Mouse (Mus musculus) liver, embryonic 14.5 days (tissue): ENCODE data around the gene Ccdc78. TPM values are rescaled to one million over a fixed set of nuclear protein-coding genes. Genes with fewer than 3 reads are reported as not detected.

Source experiments
- ATAC-seq: fragments of 200-750 bp; cut with Nextera tagmentation; 2 replicates; pipeline ENCODE4 v1.8.0; 2017; ENCODE audit warnings: moderate number of reproducible peaks, mild to moderate bottlenecking, moderate library complexity; ENCODE audit not compliant: insufficient read depth
- DNase-seq, 3 experiments: peaks; one replicate each; pipeline ENCODE4 v3.0.0-alpha.2; 2012 to 2013; ENCODE audit warnings: low read depth in 3 of 3, low spot score in 3 of 3
- H3K27ac ChIP-seq: fragments of 300-500 bp; sonication (generic); 2 replicates; pipeline ENCODE4 v1.5.1; 2014; ENCODE audit warnings: moderate library complexity, mild to moderate bottlenecking, control low read depth, inconsistent platforms
- H3K27me3 ChIP-seq: fragments of 300-500 bp; sonication (generic); 2 replicates; pipeline ENCODE4 v1.6.1; 2014; ENCODE audit warnings: mild to moderate bottlenecking, low read length, moderate library complexity; ENCODE audit not compliant: control insufficient read depth, insufficient read depth
- H3K36me3 ChIP-seq: fragments of 300-500 bp; sonication (generic); replicated peaks from 2 replicates; pipeline ENCODE4 v1.6.1; 2014; ENCODE audit warnings: low read depth; ENCODE audit not compliant: control insufficient read depth, insufficient read depth
- H3K4me1 ChIP-seq, 2 experiments: fragments of 200-500 bp in 1 of 2; fragments of 300-500 bp in 1 of 2; sonication (generic) in 1 of 2; replicated peaks; 2 replicates each; pipeline ENCODE4 v1.6.1; 2012 to 2014; ENCODE audit warnings: antibody characterized with exemption in 1 of 2, inconsistent platforms in 1 of 2, low read length in 1 of 2; ENCODE audit not compliant: control insufficient read depth in 2 of 2, insufficient read depth in 2 of 2
- H3K4me2 ChIP-seq: fragments of 300-500 bp; sonication (generic); 2 replicates; pipeline ENCODE4 v1.6.1; 2014; ENCODE audit warnings: low read depth, mild to moderate bottlenecking, control low read depth, moderate library complexity
- H3K4me3 ChIP-seq, 2 experiments: fragments of 200-500 bp in 1 of 2; fragments of 300-500 bp in 1 of 2; sonication (generic) in 1 of 2; 2 replicates each; pipeline ENCODE4 v1.5.1; 2012 to 2014; ENCODE audit warnings: low read depth in 2 of 2, low read length in 2 of 2, mild to moderate bottlenecking in 2 of 2, control low read depth in 1 of 2, inconsistent platforms in 1 of 2, moderate library complexity in 1 of 2; ENCODE audit not compliant: insufficient read depth in 1 of 2
- H3K9ac ChIP-seq: fragments of 300-500 bp; sonication (generic); replicated peaks from 2 replicates; pipeline ENCODE4 v1.6.1; 2014; ENCODE audit warnings: mild to moderate bottlenecking, control low read depth, moderate library complexity
- H3K9me3 ChIP-seq: fragments of 300-500 bp; sonication (generic); 2 replicates; pipeline ENCODE4 v1.6.1; 2016; ENCODE audit warnings: low read length, mixed read lengths; ENCODE audit not compliant: control insufficient read depth
- CTCF ChIP-seq: IDR thresholded peaks from 2 replicates; pipeline ENCODE4 v1.5.1; 2016; ENCODE audit warnings: antibody characterized with exemption, low read depth, control low read depth
- EP300 ChIP-seq: IDR thresholded peaks from 2 replicates; pipeline ENCODE4 v1.6.1; 2016; ENCODE audit warnings: antibody characterized with exemption, low read depth
- WGBS: fragments of 180-500 bp; shearing (Covaris S2); extraction: QIAGEN DNeasy Blood & Tissue Kit; methylation state at CpG from one replicate; pipeline ENCODE4 v1.1.7; 2014; ENCODE audit not compliant: insufficient replicate concordance; 5-methylcytosine and 5-hydroxymethylcytosine counted together
- polyA plus RNA-seq, 2 experiments: library from polyadenylated mRNA; depleted of rRNA in 1 of 2; stranded (reverse) in 1 of 2; unstranded in 1 of 2; fragments of >200 nt; fragmentation: Nextera tagmentation in 1 of 2; extraction: Ambion mirVana in 1 of 2; gene quantifications; 2 replicates each; pipeline versions ENCODE4 v1.2.1 to v1.2.3; 2012 to 2014

Ccdc78 gene
- polyA plus RNA-seq, 2 experiments = 0.02 TPM; not detected in 1

- no peak for TF ChIP-seq CTCF
- no peak for TF ChIP-seq EP300
- H3K4me3 ChIP-seq = peak overlapping the region in 1 of 2 experiments; percentile 74; a peak in 1 of 4 replicates
- H3K4me2 ChIP-seq = peak overlapping the region; percentile 83
- H3K9ac ChIP-seq = no peak overlapping the region
- H3K36me3 ChIP-seq = peaks cover 13% of the 10 kb centered on the region
- H3K9me3 ChIP-seq = no peaks in the 10 kb centered on the region
- no peak for ATAC-seq
- WGBS = 80% methylated on average over 14 of the region's 14 CpGs
- H3K27ac ChIP-seq = no peak overlapping the region
- no peak for DNase-seq
- H3K27me3 ChIP-seq = no peaks in the 10 kb centered on the region
- H3K4me1 ChIP-seq = peaks cover 8 to 16% of the 10 kb centered on the region in 2 experiments
Measured at GRCm38 (mm10) chr17:25830806-25831431, 44.5 kb downstream of the Ccdc78 start.

- Histone ChIP-seq H3K4me2 (peak overlapping the region; percentile 83), H3K9ac (peak overlapping the region; percentile 63), H3K4me1 (peaks cover 10 to 16% of the 10 kb centered on the region in 2 experiments), H3K36me3 (peaks cover 11% of the 10 kb centered on the region), H3K9me3 (no peaks in the 10 kb centered on the region), H3K27me3 (no peaks in the 10 kb centered on the region), H3K27ac (peak overlapping the region; percentile 38), H3K4me3 (peak overlapping the region; percentile 70 to 74)
- TF ChIP-seq CTCF = no peak
- TF ChIP-seq EP300 = no peak
- DNase-seq (no peak), ATAC-seq (no peak)
- 43% methylated on average over 21 of the region's 21 CpGs for WGBS
Measured at GRCm38 (mm10) chr17:25831451-25832281, 45.3 kb downstream of the Ccdc78 start.

GRCm38 (mm10) chr17:25832436-25833290, 46.3 kb downstream of the Ccdc78 start:
- TF ChIP-seq EP300 (no peak), CTCF (peak; percentile 17; the same call in 1 of the 2 replicates)
- ATAC-seq (peak; percentile 90), DNase-seq (peak; percentile 98 to 99 (median 99))
- H3K9me3 ChIP-seq = no peaks in the 10 kb centered on the region
- peak overlapping the region; percentile 72 for H3K27ac ChIP-seq
- no peaks in the 10 kb centered on the region for H3K27me3 ChIP-seq
- peak overlapping the region; percentile 70 to 74 for H3K4me3 ChIP-seq
- H3K4me1 ChIP-seq = peaks cover 11 to 20% of the 10 kb centered on the region in 2 experiments
- H3K9ac ChIP-seq = peak overlapping the region; percentile 66
- H3K4me2 ChIP-seq = peak overlapping the region; percentile 83
- peaks cover 11% of the 10 kb centered on the region for H3K36me3 ChIP-seq
- under 1% methylated on average over 77 of the region's 77 CpGs for WGBS

- peak within 1 kb of the TSS; percentile 70 to 74 for H3K4me3 ChIP-seq
- H3K36me3 ChIP-seq = peaks cover 11% of the 10 kb centered on the region
- peak within 1 kb of the TSS; percentile 72 for H3K27ac ChIP-seq
- under 1% methylated on average over 24 of the region's 24 CpGs for WGBS
- peak within 1 kb of the TSS; percentile 83 for H3K4me2 ChIP-seq
- DNase-seq (peak; percentile 67 to 73 (median 69)), ATAC-seq (peak; percentile 66)
- no peak for TF ChIP-seq EP300
- no peak for TF ChIP-seq CTCF
- no peaks in the 10 kb centered on the region for H3K9me3 ChIP-seq
- peak within 1 kb of the TSS; percentile 66 for H3K9ac ChIP-seq
- peaks cover 11 to 19% of the 10 kb centered on the region in 2 experiments for H3K4me1 ChIP-seq
- no peaks in the 10 kb centered on the region for H3K27me3 ChIP-seq
Measured at GRCm38 (mm10) chr17:25833291-25833663, 46.9 kb downstream of the Ccdc78 start, which contains the start of gene Stub1. TSS of gene Stub1 (minus strand) at chr17:25833404.
